Mouse (Mus musculus): ENCODE data around the gene Zdhhc1. TPM values are rescaled to one million over a fixed set of nuclear protein-coding genes. Genes with fewer than 3 reads are reported as not detected.

Gene Zdhhc1
- total and polyA plus RNA-seq, 3 experiments: 4.9 to 11.5 TPM; not detected in 1

- Histone ChIP-seq H3K27ac (ENCODE audit: control insufficient read depth, low read depth, low read length) (no peak overlapping the region), H3K27me3 (ENCODE audit: control insufficient read depth in 1 of 2, insufficient read depth in 2 of 2, low read length in 2 of 2) (peaks cover 33 to 51% of the 10 kb centered on the region in 2 experiments), H3K4me3 (ENCODE audit: control insufficient read depth in 1 of 2, insufficient read depth in 1 of 2, low read depth in 2 of 2, low read length in 2 of 2) (no peak overlapping the region), H3K4me1 (ENCODE audit: control insufficient read depth in 1 of 2, insufficient read depth in 2 of 2, low read length in 2 of 2) (no peaks in the 10 kb centered on the region), H3K9ac (ENCODE audit: control insufficient read depth, low read depth, low read length, poor library complexity, severe bottlenecking) (no peak overlapping the region), H3K9me3 (replicated peaks; ENCODE audit: insufficient read depth, low read length) (no peaks in the 10 kb centered on the region), H3K36me3 (ENCODE audit: control insufficient read depth in 1 of 2, insufficient read depth in 2 of 2, low read length in 2 of 2) (no peaks in the 10 kb centered on the region), H3K79me2 (ENCODE audit: control insufficient read depth, insufficient read depth, low read length, poor library complexity) (no peaks in the 10 kb centered on the region)
- TF ChIP-seq TAL1 (IDR thresholded peaks at IDR 0.05; ENCODE audit: low read length): no peak
- TF ChIP-seq EP300 (IDR thresholded peaks at IDR 0.05; ENCODE audit: low read depth in 1 of 2, low read length in 2 of 2): no peak
- no peak for TF ChIP-seq NRF1 (IDR thresholded peaks at IDR 0.05; ENCODE audit: insufficient read depth, low read depth, low read length, poor library complexity, severe bottlenecking)
- TF ChIP-seq GABPA (IDR thresholded peaks at IDR 0.05; ENCODE audit: low read depth, low read length): no peak
- DNase-seq (ENCODE audit: low read depth, low spot score): no peak
Measured at GRCm38 (mm10) chr8:105433021-105433420, 63.7 kb downstream of the Zdhhc1 start.

GRCm38 (mm10) chr8:105431743-105432515 is 64.8 kb downstream of the Zdhhc1 start:
- H3K4me1 ChIP-seq (ENCODE audit: control insufficient read depth in 1 of 2, insufficient read depth in 2 of 2, low read length in 2 of 2): no peaks in the 10 kb centered on the region
- H3K9me3 ChIP-seq (replicated peaks; ENCODE audit: insufficient read depth, low read length): no peaks in the 10 kb centered on the region
- no peak for DNase-seq (ENCODE audit: low read depth, low spot score)
- no peak overlapping the region for H3K9ac ChIP-seq (ENCODE audit: control insufficient read depth, low read depth, low read length, poor library complexity, severe bottlenecking)
- peaks cover 32 to 59% of the 10 kb centered on the region in 2 experiments for H3K27me3 ChIP-seq (ENCODE audit: control insufficient read depth in 1 of 2, insufficient read depth in 2 of 2, low read length in 2 of 2)
- no peaks in the 10 kb centered on the region for H3K79me2 ChIP-seq (ENCODE audit: control insufficient read depth, insufficient read depth, low read length, poor library complexity)
- H3K27ac ChIP-seq (ENCODE audit: control insufficient read depth, low read depth, low read length): no peak overlapping the region
- H3K36me3 ChIP-seq (ENCODE audit: control insufficient read depth in 1 of 2, insufficient read depth in 2 of 2, low read length in 2 of 2): no peaks in the 10 kb centered on the region
- TF ChIP-seq GABPA (IDR thresholded peaks at IDR 0.05; ENCODE audit: low read depth, low read length) (no peak), TCF12 (IDR thresholded peaks at IDR 0.05; ENCODE audit: low read depth, low read length) (no peak), CHD2 (IDR thresholded peaks at IDR 0.05; ENCODE audit: low read length) (no peak)
- no peak overlapping the region for H3K4me3 ChIP-seq (ENCODE audit: control insufficient read depth in 1 of 2, insufficient read depth in 1 of 2, low read depth in 2 of 2, low read length in 2 of 2)

- Histone ChIP-seq H3K27ac (ENCODE audit: control insufficient read depth, low read depth, low read length) (no peak overlapping the region), H3K4me3 (ENCODE audit: control insufficient read depth in 1 of 2, insufficient read depth in 1 of 2, low read depth in 2 of 2, low read length in 2 of 2) (no peak overlapping the region), H3K79me2 (ENCODE audit: control insufficient read depth, insufficient read depth, low read length, poor library complexity) (no peaks in the 10 kb centered on the region), H3K9ac (ENCODE audit: control insufficient read depth, low read depth, low read length, poor library complexity, severe bottlenecking) (no peak overlapping the region), H3K36me3 (ENCODE audit: control insufficient read depth in 1 of 2, insufficient read depth in 2 of 2, low read length in 2 of 2) (no peaks in the 10 kb centered on the region), H3K27me3 (ENCODE audit: control insufficient read depth in 1 of 2, insufficient read depth in 2 of 2, low read length in 2 of 2) (peaks cover 30 to 55% of the 10 kb centered on the region in 2 experiments), H3K9me3 (replicated peaks; ENCODE audit: insufficient read depth, low read length) (no peaks in the 10 kb centered on the region), H3K4me1 (ENCODE audit: control insufficient read depth in 1 of 2, insufficient read depth in 2 of 2, low read length in 2 of 2) (no peaks in the 10 kb centered on the region)
- TF ChIP-seq RAD21 (IDR thresholded peaks at IDR 0.05; ENCODE audit: low read depth, low read length) (no peak), CHD1 (IDR thresholded peaks at IDR 0.05; ENCODE audit: low read depth, low read length) (no peak), ZKSCAN1 (IDR thresholded peaks at IDR 0.05; ENCODE audit: low read depth, low read length) (no peak)
- DNase-seq (ENCODE audit: low read depth, low spot score): no peak
Measured at GRCm38 (mm10) chr8:105426878-105427277, 69.8 kb downstream of the Zdhhc1 start.

Other genes starting within 250 kb of the Zdhhc1 start
- 2.7 and 2.8 TPM in 2 replicates for gene B3gnt9, start 241.7 kb downstream of the Zdhhc1 start, total RNA-seq (2012; rRNA removed)
- 1 to 10 TPM in 1 of 2 experiments, not detected in 1; 4.7 TPM for gene B3gnt9, start 241.7 kb downstream of the Zdhhc1 start, polyA plus RNA-seq (2012; ENCODE audit: insufficient read depth in 1 of 2, insufficient read length in 2 of 2, low read depth in 1 of 2, low replicate concordance in 2 of 2, missing spikeins in 1 of 2)
- gene Tradd, start 232.3 kb downstream of the Zdhhc1 start, total RNA-seq (2012; rRNA removed): 29.0 and 31.0 TPM in 2 replicates
- 10 to 100 TPM in 1 of 2 experiments, not detected in 1; 33.5 TPM for gene Tradd, start 232.3 kb downstream of the Zdhhc1 start, polyA plus RNA-seq (2012; ENCODE audit: insufficient read depth in 1 of 2, insufficient read length in 2 of 2, low read depth in 1 of 2, low replicate concordance in 2 of 2, missing spikeins in 1 of 2)
- gene Fbxl8, start 232.3 kb downstream of the Zdhhc1 start, total RNA-seq (2012; rRNA removed): 4.1 and 4.8 TPM in 2 replicates
- 1 to 10 TPM in 1 of 2 experiments, not detected in 1; 7.2 TPM for gene Fbxl8, start 232.3 kb downstream of the Zdhhc1 start, polyA plus RNA-seq (2012; ENCODE audit: insufficient read depth in 1 of 2, insufficient read length in 2 of 2, low read depth in 1 of 2, low replicate concordance in 2 of 2, missing spikeins in 1 of 2)
- gene Hsf4, start 227.1 kb downstream of the Zdhhc1 start, total RNA-seq (2012; rRNA removed): 1.4 and 1.7 TPM in 2 replicates
- 1 to 10 TPM in 1 of 2 experiments, not detected in 1; 7.1 TPM for gene Hsf4, start 227.1 kb downstream of the Zdhhc1 start, polyA plus RNA-seq (2012; ENCODE audit: insufficient read depth in 1 of 2, insufficient read length in 2 of 2, low read depth in 1 of 2, low replicate concordance in 2 of 2, missing spikeins in 1 of 2)
- gene Nol3, start 220.8 kb downstream of the Zdhhc1 start, total RNA-seq (2012; rRNA removed): 0.69 and 0.89 TPM in 2 replicates
- gene Nol3, start 220.8 kb downstream of the Zdhhc1 start, polyA plus RNA-seq (2012; ENCODE audit: insufficient read depth in 1 of 2, insufficient read length in 2 of 2, low read depth in 1 of 2, low replicate concordance in 2 of 2, missing spikeins in 1 of 2): under 1 TPM in 1 of 2 experiments, not detected in 1; 0.63 TPM
- gene 4931428F04Rik, start 207.0 kb downstream of the Zdhhc1 start, total RNA-seq (2012; rRNA removed): 5.6 and 8.2 TPM in 2 replicates
- 10 to 100 TPM in 1 of 2 experiments, not detected in 1; 13.0 TPM for gene 4931428F04Rik, start 207.0 kb downstream of the Zdhhc1 start, polyA plus RNA-seq (2012; ENCODE audit: insufficient read depth in 1 of 2, insufficient read length in 2 of 2, low read depth in 1 of 2, low replicate concordance in 2 of 2, missing spikeins in 1 of 2)
- 0.56 and 0.69 TPM in 2 replicates for gene Exoc3l, start 200.8 kb downstream of the Zdhhc1 start, total RNA-seq (2012; rRNA removed)
- 1 to 10 TPM in 1 of 2 experiments, not detected in 1; 2.0 TPM for gene Exoc3l, start 200.8 kb downstream of the Zdhhc1 start, polyA plus RNA-seq (2012; ENCODE audit: insufficient read depth in 1 of 2, insufficient read length in 2 of 2, low read depth in 1 of 2, low replicate concordance in 2 of 2, missing spikeins in 1 of 2)
- 95.9 and 98.5 TPM in 2 replicates for gene E2f4, start 199.2 kb downstream of the Zdhhc1 start, total RNA-seq (2012; rRNA removed)
- gene E2f4, start 199.2 kb downstream of the Zdhhc1 start, polyA plus RNA-seq (2012; ENCODE audit: insufficient read depth in 1 of 2, insufficient read length in 2 of 2, low read depth in 1 of 2, low replicate concordance in 2 of 2, missing spikeins in 1 of 2): 100 to 1,000 TPM in 1 of 2 experiments, 10 to 100 TPM in 1; 97.9 to 313 TPM
- gene Elmo3, start 191.3 kb downstream of the Zdhhc1 start, total RNA-seq (2012; rRNA removed): 1.0 and 1.3 TPM in 2 replicates
- 1 to 10 TPM in 1 of 2 experiments, not detected in 1; 2.9 TPM for gene Elmo3, start 191.3 kb downstream of the Zdhhc1 start, polyA plus RNA-seq (2012; ENCODE audit: insufficient read depth in 1 of 2, insufficient read length in 2 of 2, low read depth in 1 of 2, low replicate concordance in 2 of 2, missing spikeins in 1 of 2)
- gene Lrrc29, start 170.6 kb downstream of the Zdhhc1 start, total RNA-seq (2012; rRNA removed): 2.6 and 3.2 TPM in 2 replicates
- gene Lrrc29, start 170.6 kb downstream of the Zdhhc1 start, polyA plus RNA-seq (2012; ENCODE audit: insufficient read depth in 1 of 2, insufficient read length in 2 of 2, low read depth in 1 of 2, low replicate concordance in 2 of 2, missing spikeins in 1 of 2): 1 to 10 TPM in 1 of 2 experiments, not detected in 1; 6.1 TPM
- gene Tmem208, start 170.5 kb downstream of the Zdhhc1 start, total RNA-seq (2012; rRNA removed): 123 and 149 TPM in 2 replicates
- 10 to 100 TPM in 1 of 2 experiments, not detected in 1; 94.5 TPM for gene Tmem208, start 170.5 kb downstream of the Zdhhc1 start, polyA plus RNA-seq (2012; ENCODE audit: insufficient read depth in 1 of 2, insufficient read length in 2 of 2, low read depth in 1 of 2, low replicate concordance in 2 of 2, missing spikeins in 1 of 2)
- gene Fhod1, start 148.9 kb downstream of the Zdhhc1 start, total RNA-seq (2012; rRNA removed): 2.5 and 2.8 TPM in 2 replicates
- gene Fhod1, start 148.9 kb downstream of the Zdhhc1 start, polyA plus RNA-seq (2012; ENCODE audit: insufficient read depth in 1 of 2, insufficient read length in 2 of 2, low read depth in 1 of 2, low replicate concordance in 2 of 2, missing spikeins in 1 of 2): 10 to 100 TPM in 1 of 2 experiments, not detected in 1; 10.9 TPM
- gene Slc9a5, start 148.1 kb downstream of the Zdhhc1 start, total RNA-seq (2012; rRNA removed): 0.12 and 0.20 TPM in 2 replicates
- 1 to 10 TPM in 1 of 2 experiments, not detected in 1; 1.9 TPM for gene Slc9a5, start 148.1 kb downstream of the Zdhhc1 start, polyA plus RNA-seq (2012; ENCODE audit: insufficient read depth in 1 of 2, insufficient read length in 2 of 2, low read depth in 1 of 2, low replicate concordance in 2 of 2, missing spikeins in 1 of 2)
- gene Plekhg4, start 123.6 kb downstream of the Zdhhc1 start, total RNA-seq (2012; rRNA removed): not detected in 2 replicates
- under 1 TPM in 1 of 2 experiments, not detected in 1; 0.10 TPM for gene Plekhg4, start 123.6 kb downstream of the Zdhhc1 start, polyA plus RNA-seq (2012; ENCODE audit: insufficient read depth in 1 of 2, insufficient read length in 2 of 2, low read depth in 1 of 2, low replicate concordance in 2 of 2, missing spikeins in 1 of 2)
- not detected in 2 replicates for gene Kctd19, start 83.4 kb downstream of the Zdhhc1 start, total RNA-seq (2012; rRNA removed)
- gene Kctd19, start 83.4 kb downstream of the Zdhhc1 start, polyA plus RNA-seq (2012; ENCODE audit: insufficient read depth in 1 of 2, insufficient read length in 2 of 2, low read depth in 1 of 2, low replicate concordance in 2 of 2, missing spikeins in 1 of 2): not detected
- not detected in 2 replicates for gene Lrrc36, start 83.3 kb downstream of the Zdhhc1 start, total RNA-seq (2012; rRNA removed)
- under 1 TPM in 1 of 2 experiments, not detected in 1; 0.06 TPM for gene Lrrc36, start 83.3 kb downstream of the Zdhhc1 start, polyA plus RNA-seq (2012; ENCODE audit: insufficient read depth in 1 of 2, insufficient read length in 2 of 2, low read depth in 1 of 2, low replicate concordance in 2 of 2, missing spikeins in 1 of 2)
- 0.42 and 0.81 TPM in 2 replicates for gene Tppp3, start 25.4 kb downstream of the Zdhhc1 start, total RNA-seq (2012; rRNA removed)
- 1 to 10 TPM in 1 of 2 experiments, not detected in 1; 1.7 TPM for gene Tppp3, start 25.4 kb downstream of the Zdhhc1 start, polyA plus RNA-seq (2012; ENCODE audit: insufficient read depth in 1 of 2, insufficient read length in 2 of 2, low read depth in 1 of 2, low replicate concordance in 2 of 2, missing spikeins in 1 of 2)
- 0.27 TPM in 1 of 2 replicates, not detected in the other for gene Hsd11b2, start 21.9 kb upstream of the Zdhhc1 start, total RNA-seq (2012; rRNA removed)
- 1 to 10 TPM in 1 of 2 experiments, not detected in 1; 2.1 TPM for gene Hsd11b2, start 21.9 kb upstream of the Zdhhc1 start, polyA plus RNA-seq (2012; ENCODE audit: insufficient read depth in 1 of 2, insufficient read length in 2 of 2, low read depth in 1 of 2, low replicate concordance in 2 of 2, missing spikeins in 1 of 2)
- 43.0 and 51.1 TPM in 2 replicates for gene Atp6v0d1, start 69.1 kb upstream of the Zdhhc1 start, total RNA-seq (2012; rRNA removed)
- gene Atp6v0d1, start 69.1 kb upstream of the Zdhhc1 start, polyA plus RNA-seq (2012; ENCODE audit: insufficient read depth in 1 of 2, insufficient read length in 2 of 2, low read depth in 1 of 2, low replicate concordance in 2 of 2, missing spikeins in 1 of 2): 10 to 100 TPM in 1 of 2 experiments, not detected in 1; 83.8 TPM
- gene Ripor1, start 108.4 kb upstream of the Zdhhc1 start, total RNA-seq (2012; rRNA removed): 15.7 and 16.6 TPM in 2 replicates
- 100 to 1,000 TPM in 1 of 2 experiments, not detected in 1; 120 TPM for gene Ripor1, start 108.4 kb upstream of the Zdhhc1 start, polyA plus RNA-seq (2012; ENCODE audit: insufficient read depth in 1 of 2, insufficient read length in 2 of 2, low read depth in 1 of 2, low replicate concordance in 2 of 2, missing spikeins in 1 of 2)
- gene Ctcf, start 139.7 kb upstream of the Zdhhc1 start, total RNA-seq (2012; rRNA removed): 36.4 and 40.7 TPM in 2 replicates
- gene Ctcf, start 139.7 kb upstream of the Zdhhc1 start, polyA plus RNA-seq (2012; ENCODE audit: insufficient read depth in 1 of 2, insufficient read length in 2 of 2, low read depth in 1 of 2, low replicate concordance in 2 of 2, missing spikeins in 1 of 2): 100 to 1,000 TPM in 1 of 2 experiments, 10 to 100 TPM in 1; 87.1 to 670 TPM
- not detected in 2 replicates for gene Agrp, start 140.5 kb upstream of the Zdhhc1 start, total RNA-seq (2012; rRNA removed)
- under 1 TPM in 1 of 2 experiments, not detected in 1; 0.63 TPM for gene Agrp, start 140.5 kb upstream of the Zdhhc1 start, polyA plus RNA-seq (2012; ENCODE audit: insufficient read depth in 1 of 2, insufficient read length in 2 of 2, low read depth in 1 of 2, low replicate concordance in 2 of 2, missing spikeins in 1 of 2)
- gene Carmil2, start 189.4 kb upstream of the Zdhhc1 start, total RNA-seq (2012; rRNA removed): 7.9 and 9.5 TPM in 2 replicates
- 10 to 100 TPM in 1 of 2 experiments, not detected in 1; 62.7 TPM for gene Carmil2, start 189.4 kb upstream of the Zdhhc1 start, polyA plus RNA-seq (2012; ENCODE audit: insufficient read depth in 1 of 2, insufficient read length in 2 of 2, low read depth in 1 of 2, low replicate concordance in 2 of 2, missing spikeins in 1 of 2)
- gene Acd, start 204.2 kb upstream of the Zdhhc1 start, total RNA-seq (2012; rRNA removed): 7.5 and 9.3 TPM in 2 replicates
- gene Acd, start 204.2 kb upstream of the Zdhhc1 start, polyA plus RNA-seq (2012; ENCODE audit: insufficient read depth in 1 of 2, insufficient read length in 2 of 2, low read depth in 1 of 2, low replicate concordance in 2 of 2, missing spikeins in 1 of 2): 10 to 100 TPM in 1 of 2 experiments, not detected in 1; 53.9 TPM
- gene Pard6a, start 204.2 kb upstream of the Zdhhc1 start, total RNA-seq (2012; rRNA removed): 12.3 and 13.7 TPM in 2 replicates
- gene Pard6a, start 204.2 kb upstream of the Zdhhc1 start, polyA plus RNA-seq (2012; ENCODE audit: insufficient read depth in 1 of 2, insufficient read length in 2 of 2, low read depth in 1 of 2, low replicate concordance in 2 of 2, missing spikeins in 1 of 2): 10 to 100 TPM in 1 of 2 experiments, not detected in 1; 20.5 TPM
- 0.13 and 0.23 TPM in 2 replicates for gene 4933405L10Rik, start 210.8 kb upstream of the Zdhhc1 start, total RNA-seq (2012; rRNA removed)
- gene 4933405L10Rik, start 210.8 kb upstream of the Zdhhc1 start, polyA plus RNA-seq (2012; ENCODE audit: insufficient read depth in 1 of 2, insufficient read length in 2 of 2, low read depth in 1 of 2, low replicate concordance in 2 of 2, missing spikeins in 1 of 2): under 1 TPM in 1 of 2 experiments, not detected in 1; 0.42 TPM
- 22.0 TPM in 2 replicates for gene Enkd1, start 211.3 kb upstream of the Zdhhc1 start, total RNA-seq (2012; rRNA removed)
- 10 to 100 TPM in 1 of 2 experiments, not detected in 1; 42.6 TPM for gene Enkd1, start 211.3 kb upstream of the Zdhhc1 start, polyA plus RNA-seq (2012; ENCODE audit: insufficient read depth in 1 of 2, insufficient read length in 2 of 2, low read depth in 1 of 2, low replicate concordance in 2 of 2, missing spikeins in 1 of 2)

Data from MEL (cell line).